Mouse (Mus musculus) thymus, postnatal 4 days (tissue): ENCODE results near the gene C2cd5.
A peak's percentile ranks its signal among the peaks of the same experiment; 100 is the strongest.
"Not testable (repeated sequence)": the region's sequence is repeated elsewhere in the genome, so short reads cannot be mapped to it uniquely, and the experiment has no call there.

Experiments used
- DNase-seq: peaks from one replicate; pipeline ENCODE4 v3.0.0; 2021

Gene C2cd5

DNA sequence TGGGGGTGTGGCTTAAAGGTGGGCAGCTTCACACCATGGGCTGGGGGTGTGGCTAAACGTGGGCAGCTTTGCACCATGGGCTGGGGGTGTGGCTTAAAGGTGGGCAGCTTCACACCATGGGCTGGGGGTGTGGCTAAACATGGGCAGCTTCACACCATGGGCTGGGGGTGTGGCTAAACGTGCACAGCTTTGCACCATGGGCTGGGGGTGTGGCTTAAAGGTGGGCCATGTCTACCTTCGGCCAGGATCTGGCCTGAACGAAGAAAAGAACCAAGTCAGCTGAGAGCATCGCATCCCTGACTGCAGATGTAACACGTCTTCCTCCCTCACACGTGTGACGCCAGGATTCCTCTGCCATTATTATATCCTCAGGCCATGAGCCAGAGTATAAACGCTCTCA, 94.7 kb downstream of the C2cd5 start:
- not testable (repeated sequence) for DNase-seq

DNA sequence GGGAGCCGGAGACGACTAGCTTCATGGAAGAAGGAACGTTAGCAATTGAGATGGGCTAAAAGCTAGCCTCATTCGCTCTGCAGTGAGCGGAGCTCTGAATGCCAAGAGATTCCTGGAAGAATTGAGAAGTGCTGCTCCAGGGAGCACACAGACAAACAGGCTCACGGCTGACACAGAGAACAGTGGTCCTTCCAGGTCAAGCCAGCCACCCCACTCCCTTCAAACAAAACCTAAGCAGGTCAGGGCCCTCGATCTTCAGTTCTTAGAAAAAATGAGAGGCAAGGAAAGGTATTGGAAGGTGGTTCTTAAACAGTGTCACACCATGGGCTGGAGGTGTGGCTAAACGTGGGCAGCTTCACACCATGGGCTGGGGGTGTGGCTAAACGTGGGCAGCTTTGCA, 95.1 kb downstream of the C2cd5 start:
- no peak for DNase-seq

DNA sequence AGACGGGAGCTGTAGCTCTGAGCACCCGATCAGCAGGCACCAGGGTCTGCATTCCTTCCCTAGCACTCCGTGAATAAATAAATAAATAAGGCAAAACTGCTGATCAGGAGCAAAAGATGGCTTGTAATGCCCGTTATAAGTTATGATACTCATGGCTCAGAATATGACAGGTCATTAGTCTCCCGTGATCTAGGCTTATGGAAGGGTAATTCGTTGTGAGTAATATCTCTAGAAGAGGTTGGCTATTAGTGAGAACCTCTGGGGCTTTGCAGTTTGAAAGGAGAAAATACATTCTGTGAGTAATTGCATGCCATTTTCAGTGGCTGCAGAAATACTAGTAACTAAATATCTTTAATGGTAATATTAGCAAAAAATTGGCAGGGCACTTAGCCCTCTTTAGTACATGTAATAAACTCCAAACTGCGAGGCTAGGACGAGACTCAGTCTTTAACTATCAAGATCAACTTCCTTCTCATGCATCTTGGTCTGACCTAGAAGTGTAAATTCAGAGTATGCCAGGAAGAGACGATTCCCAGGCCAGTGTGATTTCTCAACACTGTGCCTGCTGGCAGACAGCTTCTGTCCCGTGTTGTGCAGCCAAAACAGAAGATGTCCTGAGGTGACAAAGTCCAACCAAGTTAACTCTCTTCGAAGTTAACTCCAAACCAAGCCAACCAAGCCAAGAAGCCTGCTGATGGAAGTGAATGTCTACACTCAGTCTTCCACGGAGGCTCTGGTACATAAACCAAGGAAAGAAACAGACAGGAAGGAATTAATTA, 101.5 kb downstream of the C2cd5 start:
- DNase-seq, result no peak

DNA sequence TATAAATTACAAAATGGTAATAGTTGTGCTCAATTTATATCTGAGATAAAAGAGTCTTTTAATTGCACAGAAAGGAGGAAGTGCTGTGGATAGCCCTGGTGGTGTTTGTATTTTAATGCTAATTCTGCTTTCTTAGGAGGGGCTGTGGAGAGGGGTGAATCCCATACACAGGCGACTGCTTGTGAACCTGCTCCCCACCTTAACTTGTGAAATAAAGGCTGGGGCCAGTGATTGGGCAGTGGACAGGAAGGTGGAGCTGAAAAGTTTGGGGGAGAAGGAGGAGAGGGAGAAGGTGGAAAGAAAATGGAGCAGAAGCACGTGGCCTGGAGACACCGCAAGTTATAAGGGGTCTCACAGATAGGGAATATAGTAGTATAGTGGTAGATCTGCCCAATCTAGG, 103.1 kb downstream of the C2cd5 start:
- DNase-seq, result no peak

DNA sequence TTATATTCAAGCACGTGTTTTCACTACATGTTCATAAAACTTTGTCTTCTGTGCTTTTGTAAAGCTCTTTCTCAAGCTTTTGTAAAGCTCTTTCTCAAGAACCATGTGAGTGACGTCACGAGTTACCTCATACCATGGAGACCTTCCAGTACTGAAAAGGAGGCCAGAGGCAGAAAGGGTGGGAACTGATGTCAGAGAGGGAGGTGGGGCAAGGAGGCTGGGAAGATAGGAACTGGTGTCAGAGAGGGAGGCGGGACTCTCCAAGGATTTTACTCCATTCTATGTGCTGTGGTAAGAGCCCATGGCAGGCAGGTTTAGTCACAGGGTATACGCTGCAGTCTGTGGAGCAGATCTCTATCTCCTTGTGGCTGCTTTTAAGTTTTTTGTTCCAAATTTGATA, 104.4 kb downstream of the C2cd5 start:
- no peak for DNase-seq

DNA sequence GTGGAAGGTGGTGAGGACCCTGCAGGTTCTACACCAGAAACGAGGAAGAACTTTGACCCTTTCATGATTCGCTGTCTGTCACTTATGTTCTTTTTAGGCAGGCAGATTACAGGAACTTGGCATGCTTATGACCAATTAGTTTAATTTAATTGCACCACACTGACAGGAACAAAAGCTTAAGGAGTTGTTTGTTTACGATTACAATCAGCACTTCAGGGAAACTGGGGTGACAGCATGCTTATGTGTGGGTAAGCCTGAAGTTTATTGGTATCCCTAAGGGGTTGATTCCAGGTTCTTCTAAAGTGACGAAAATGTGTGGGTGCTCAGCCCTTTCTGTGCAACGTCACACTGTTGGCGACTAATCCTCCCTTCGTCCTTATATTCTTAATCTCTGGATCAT, 105.1 kb downstream of the C2cd5 start:
- no peak for DNase-seq

DNA sequence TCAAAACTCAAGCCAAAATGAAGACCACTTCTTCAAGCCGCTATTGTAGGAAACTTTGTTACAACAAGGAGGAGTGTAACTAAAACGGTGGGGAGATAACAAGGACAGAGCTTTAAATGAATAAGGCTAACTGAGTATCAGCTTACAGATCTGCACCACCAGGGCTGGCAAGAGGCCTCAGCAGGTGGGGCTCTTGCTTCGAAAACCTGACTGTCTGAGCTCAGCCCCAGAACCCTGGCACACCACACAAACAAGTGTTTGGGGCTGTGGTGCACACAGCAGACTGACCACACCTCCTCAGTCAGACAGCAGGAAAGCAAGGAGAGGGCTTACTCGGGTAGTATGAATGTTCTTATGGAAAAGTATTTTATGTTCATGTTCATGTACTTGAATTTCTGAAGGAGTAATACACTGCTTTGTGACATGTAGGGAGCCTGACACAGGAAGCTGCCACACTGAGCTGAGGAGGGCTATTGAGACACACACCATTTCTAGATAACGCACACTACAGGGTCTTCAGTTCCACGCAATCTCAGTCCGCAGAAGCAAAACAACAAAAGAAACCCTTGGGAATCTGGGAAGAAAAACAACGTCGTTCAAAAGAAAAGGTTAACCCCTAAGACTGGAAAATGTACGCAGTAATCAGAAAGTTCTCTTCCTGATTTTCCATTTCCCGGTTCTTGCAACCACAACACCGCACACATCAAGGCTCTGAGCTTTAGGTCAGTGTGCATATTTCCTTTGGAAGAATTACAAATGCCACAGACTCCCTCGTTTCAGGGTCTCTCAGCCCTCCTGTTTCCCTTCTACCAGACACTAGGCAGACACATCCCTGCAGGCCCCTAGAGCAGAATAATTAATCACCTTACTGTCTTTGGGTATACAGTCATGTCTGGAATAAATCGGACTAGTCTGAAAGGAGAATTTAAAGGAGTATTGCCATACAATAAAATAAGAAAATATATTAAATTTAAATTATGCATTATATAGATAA, 105.9 kb downstream of the C2cd5 start:
- DNase-seq, result peak; percentile 58

DNA sequence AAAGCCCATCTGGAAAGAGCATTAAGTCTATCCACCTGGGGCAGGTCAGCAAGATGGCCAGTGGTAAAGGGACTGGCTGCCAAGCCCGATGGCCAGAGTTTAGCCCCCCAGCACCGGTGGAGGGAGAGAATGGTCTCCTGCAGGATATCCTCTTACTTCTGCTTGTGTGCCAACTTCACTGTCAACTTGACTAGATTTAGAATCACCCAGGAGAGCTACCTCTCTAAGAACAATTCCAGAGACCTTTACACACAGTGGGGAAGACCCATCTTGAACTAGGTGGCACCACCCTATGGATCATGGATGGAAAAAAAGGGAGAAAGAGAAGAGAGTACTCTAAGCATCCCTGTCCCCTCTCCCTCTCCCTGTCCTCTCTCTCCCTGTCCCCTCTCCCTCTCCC, 107.0 kb downstream of the C2cd5 start:
- DNase-seq, result no peak

DNA sequence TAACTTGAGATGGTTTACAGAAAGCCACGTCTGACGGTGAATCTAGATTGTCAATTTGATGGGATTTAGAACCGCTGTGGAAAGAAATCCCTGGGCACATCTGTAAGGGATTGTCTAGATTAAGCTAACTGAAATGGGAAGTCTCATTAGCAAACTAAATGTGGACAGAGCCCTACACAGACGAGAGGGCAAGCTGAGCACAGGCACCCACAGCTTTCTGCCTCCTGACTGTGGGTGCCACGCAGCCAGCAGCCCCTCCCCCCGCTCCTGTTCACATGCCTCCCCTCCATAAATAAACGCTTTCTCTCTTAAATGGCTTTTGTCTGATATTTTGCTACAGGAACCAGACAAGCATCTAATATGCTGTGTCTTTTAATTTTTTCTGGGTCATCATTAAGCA, 107.8 kb downstream of the C2cd5 start:
- DNase-seq, result no peak

DNA sequence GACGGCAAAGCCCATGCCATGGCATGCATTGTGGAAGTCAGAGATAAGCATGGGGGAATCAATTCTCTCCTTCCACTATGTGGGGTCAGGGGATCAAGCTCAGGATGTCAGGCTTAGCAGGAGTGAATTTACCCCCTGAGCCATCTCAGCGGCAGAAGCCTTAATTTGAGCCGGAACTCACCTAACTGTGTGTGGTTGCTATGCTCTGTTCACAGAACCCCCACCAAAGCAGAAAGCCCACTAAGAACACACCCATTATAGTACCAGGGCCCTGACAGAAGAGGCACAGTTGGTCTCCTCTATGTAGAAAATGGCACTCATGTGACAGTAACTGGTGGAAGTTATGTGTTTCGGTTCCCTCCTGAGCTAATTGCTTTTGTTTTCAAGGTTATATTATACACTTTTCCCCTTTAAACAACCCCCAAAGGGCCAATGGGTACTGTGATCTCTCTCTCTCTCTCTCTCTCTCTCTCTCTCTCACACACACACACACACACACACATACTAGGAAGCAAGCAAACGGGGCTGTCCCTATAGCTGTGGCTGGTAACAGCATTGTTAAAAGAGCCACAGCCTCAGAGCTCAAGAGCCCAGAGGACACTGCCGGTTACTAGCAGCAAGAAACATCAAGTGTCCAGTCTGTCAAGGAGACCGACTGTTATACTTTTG, 108.4 kb downstream of the C2cd5 start:
- DNase-seq, result no peak

DNA sequence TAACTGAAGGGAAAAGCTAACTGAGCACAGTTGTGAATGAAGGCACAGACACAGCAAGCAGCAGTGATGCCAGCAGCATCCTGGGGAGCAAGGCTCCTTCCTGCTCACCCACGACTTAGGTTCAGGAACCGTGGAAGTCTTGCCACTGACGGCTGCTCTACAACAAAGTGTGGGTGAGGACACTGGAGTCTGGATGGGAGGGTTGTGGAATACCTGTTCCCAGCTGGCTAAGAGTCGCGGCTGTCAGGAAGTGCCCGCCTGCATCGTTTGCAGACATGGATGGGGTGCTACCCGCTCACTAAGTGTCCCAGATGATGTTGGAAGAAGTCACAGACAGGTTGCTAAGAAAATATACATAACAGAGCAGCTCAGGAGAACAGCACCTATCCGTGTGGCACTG, 109.4 kb downstream of the C2cd5 start:
- DNase-seq, result no peak

DNA sequence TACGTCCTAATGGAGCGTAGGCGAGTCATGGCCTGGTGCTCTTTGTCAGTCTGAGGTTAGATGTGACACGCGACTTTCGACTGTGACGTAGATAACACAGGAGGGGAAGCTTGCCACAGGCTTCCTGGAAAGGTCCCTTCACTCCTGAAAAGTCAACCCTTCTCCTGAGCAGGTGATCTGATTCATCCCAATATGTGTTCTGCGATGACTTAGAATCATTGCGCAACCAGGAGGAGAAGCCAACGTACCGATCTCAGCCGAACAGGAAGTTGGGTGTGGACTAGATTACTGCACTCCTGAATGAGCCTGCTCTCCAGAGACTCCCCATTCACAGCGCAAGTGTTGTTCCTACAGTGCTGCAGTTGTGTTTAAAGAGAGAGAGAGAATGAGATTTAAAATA, 110.4 kb downstream of the C2cd5 start:
- DNase-seq, result no peak

DNA sequence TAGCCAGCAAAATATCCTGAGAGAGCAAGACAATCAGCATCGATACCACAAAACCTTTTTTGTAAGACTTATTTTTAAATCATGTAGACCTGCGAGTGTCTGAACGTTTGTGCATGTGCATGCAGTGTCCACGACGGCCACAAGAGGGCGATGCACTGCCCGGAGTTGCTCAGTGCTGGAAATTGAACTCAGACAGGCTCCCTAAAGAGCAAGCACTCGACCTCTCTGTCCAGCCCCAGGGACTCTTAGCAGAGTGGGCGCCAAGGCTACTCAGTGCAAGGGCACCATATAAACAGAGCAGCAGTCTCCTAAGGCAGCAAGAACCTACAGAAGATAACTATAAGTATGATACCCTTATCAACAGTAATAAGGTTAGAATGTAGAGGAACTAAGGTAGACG, 111.2 kb downstream of the C2cd5 start:
- DNase-seq, result peak; percentile 92

DNA sequence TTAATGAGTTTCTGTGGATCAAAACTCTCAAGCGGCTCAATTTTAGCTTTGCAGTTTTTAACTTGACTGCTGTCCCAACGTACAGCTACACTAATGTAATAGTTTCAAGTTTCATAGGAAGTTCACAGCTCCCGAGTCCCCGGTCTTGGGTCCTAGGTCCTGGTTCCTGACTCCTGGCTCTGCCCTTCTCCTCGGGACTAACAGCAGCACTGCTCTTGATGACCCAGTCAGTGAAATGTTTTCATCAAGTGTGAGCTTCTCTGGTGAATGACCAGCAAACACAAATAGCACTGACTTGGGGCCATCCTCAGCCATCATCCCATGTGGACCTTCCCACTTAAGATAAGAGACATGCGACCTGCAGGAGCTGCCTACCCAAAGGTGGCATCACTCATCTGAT, 111.7 kb downstream of the C2cd5 start:
- no peak for DNase-seq

DNA sequence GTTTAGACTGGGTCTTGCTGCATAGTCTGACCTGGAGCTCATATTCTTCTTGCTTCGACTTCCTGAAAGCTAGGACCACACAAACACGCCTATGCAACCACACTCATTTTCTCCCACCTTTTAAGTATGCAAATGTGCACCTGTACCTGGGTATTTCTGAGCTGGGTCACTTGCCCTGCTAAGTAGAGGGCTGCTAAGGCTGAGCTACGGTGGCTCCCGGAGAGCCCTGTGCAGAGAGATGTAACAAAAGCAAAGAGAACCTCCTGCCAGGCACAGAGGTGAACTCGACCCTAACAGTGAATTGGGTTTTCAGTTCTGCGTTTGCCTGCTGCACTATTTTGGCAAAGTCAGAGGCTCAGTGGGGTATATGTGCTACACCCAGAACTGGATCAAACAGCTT, 112.3 kb downstream of the C2cd5 start:
- no peak for DNase-seq

DNA sequence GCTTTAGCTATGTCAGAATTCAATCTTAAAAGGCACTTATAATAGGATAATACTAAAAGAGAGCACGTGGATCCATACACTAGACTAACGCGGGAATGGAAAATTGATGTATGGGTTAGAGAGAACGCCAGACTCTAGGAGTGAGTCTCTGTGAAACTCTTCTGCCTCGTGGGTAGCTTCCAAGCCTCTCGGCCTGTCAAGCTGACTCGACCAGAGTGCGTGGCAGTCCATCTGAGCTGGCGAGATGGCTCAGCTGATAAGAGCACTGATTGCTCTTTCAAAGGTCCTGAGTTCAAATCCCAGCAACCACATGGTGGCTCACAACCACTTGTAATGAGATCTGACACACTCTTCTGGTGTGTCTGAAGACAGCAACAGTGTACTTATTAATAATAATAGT, 113.2 kb downstream of the C2cd5 start:
- DNase-seq, result not testable (repeated sequence)

DNA sequence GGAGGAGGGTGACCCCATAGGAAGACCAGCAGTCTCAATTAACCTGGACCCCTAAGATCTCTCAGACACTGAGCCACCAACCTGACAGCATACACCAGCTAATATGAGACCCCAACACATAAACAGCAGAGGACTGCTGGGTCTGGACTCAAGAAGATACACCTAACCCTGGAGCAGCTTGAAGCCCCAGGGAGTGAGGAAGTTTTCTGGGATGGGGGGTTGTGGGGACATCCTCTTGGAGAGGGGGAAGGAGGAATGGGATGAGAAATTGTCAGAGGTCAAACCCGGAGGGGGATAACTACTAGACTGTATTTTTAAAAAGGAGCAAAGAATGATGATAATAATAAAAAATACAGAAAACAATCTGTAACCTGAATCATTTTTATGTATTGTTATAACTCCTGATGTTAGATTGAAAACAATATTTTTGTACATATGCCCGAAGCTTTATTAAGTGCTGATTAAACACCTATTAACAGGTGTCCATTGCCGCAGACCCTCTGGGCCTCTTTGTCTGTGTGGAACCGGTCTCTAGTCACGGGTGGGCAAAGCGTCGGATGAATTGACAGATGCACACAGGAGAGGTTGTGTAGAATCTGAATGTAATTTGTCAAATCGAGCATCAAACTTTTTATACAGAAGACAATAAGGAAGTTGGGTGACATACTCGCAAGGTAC, 114.2 kb downstream of the C2cd5 start:
- DNase-seq, result not testable (repeated sequence)

DNA sequence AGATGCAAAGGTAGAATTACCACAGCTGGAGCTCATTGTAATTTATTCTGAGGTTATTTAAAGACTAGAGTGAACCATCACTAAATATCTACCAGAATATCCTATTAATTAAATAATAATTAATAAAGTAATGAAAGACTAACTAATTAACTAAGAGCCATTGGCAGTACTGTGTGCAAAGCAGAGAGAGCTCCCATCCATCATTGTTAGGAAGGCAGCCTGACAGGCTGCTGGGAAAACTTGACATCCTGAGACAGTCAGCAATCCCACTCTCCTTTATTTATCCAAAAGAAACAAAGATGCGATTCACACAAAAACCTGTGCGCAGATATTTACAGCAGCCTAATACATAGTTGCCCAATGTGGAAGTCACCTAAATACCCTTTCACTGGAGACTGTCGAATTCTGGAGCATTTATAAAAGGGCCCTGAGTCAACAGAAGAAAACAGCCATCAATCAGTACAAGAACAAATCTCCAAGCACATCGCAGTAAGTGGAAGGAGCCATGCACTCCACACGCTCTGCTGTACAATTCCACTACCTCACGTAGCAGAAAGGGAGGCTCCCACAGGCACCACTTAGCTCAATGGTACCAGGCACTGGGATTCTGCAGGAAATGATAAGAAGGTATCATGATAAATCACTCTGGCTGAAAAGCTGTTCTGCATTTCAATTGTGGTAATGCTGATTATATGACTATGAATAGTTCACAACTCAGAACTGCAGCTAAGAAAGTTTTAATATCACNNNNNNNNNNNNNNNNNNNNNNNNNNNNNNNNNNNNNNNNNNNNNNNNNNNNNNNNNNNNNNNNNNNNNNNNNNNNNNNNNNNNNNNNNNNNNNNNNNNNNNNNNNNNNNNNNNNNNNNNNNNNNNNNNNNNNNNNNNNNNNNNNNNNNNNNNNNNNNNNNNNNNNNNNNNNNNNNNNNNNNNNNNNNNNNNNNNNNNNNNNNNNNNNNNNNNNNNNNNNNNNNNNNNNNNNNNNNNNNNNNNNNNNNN, 120.0 kb downstream of the C2cd5 start:
- DNase-seq, result no peak

DNA sequence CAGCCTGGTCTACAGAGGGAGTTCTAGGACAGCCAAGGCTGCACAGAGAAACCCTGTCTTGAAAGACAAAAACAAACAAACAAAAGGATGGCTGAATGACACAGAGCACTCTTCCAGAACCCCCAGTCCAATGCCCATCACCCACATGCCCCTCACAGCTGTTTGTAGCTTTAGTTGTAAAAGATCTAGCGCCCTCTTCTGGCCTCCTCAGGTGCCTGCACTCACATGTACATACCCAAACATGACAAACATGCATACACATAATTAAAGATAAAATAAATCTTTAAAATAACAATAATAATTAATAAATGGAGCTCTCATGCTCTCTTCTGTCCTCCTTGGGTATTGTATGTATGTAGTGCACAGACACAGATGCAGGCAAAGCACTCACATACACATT, 122.7 kb downstream of the C2cd5 start:
- DNase-seq, result no peak

DNA sequence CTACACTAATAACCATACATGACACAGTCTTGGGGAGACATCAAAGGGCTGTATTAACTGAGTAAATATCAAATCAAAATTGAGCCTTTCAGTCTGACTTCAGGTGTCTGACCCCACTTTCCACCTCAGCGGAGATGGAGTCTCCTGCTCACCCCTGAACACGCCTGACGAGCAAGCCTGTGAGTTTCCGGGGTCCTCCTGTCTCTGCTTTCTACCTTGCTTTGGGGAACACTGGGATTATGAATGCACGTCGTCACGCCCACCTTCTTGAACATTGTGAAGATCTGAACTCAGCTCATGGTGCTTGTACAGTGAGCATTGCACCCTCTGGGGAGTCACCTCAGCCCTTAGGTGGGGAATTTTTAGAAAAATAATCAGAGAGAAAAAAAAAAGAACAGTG, 126.7 kb downstream of the C2cd5 start:
- peak; percentile 2 for DNase-seq

DNA sequence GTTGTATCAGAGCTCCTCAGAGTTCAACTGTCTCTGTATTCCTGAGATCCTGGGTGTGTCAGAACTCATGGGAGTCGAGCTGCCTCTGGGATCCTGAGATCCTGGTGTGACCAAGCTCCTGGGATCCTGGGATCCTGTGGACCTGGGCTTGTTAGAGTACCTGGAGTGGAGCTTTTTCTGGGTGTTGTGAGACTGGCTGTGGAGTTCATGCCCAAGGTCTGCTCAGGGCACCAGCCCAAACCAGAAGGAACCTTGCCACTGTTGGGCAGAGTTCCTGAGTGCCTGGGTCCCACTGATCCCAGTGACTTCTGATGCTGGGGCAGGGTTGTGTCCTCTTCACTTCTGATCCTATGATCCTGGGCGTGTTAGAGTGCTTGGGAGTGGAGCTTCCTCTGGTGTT, 127.7 kb downstream of the C2cd5 start:
- DNase-seq, result no peak

DNA sequence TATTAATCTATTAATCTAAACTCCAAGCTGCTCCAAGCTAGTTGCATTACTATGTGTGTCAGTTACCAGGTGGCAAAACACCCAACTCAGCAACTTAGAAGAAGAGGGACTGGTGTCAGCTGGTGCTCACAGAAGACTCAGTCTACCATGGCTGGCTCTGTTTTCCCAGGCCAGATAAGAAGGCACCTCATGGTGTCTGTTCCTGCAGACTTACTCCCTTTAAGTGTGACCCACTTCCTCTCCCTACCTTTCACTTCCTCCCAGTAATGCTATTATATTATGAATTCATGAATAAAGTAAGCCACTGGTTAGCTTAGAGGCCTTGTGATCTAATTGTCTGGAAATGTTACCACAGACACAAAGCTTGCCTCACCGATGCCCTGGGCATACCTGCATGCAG, 132.5 kb downstream of the C2cd5 start:
- peak; percentile 5 for DNase-seq
